Mouse (Mus musculus) neural tube, embryonic 10.5 days (tissue): Measurements from ENCODE around the gene Rbfox1.

Experiments
- DNase-seq: peaks from one replicate; pipeline ENCODE4 v3.0.0-alpha.2; 2017; ENCODE audit warnings: low spot score; ENCODE audit errors: extremely low spot score

The Rbfox1 gene

GRCm38 (mm10) chr16:6348581-6349241, 463.6 kb downstream of the Rbfox1 start:
- DNase-seq: peak; percentile 61

- DNase-seq: no peak
These were observed 464.2 kb downstream of the Rbfox1 start for GRCm38 (mm10) chr16:6349381-6349780.

- DNase-seq: no peak
These were observed 465.1 kb downstream of the Rbfox1 start for GRCm38 (mm10) chr16:6350256-6350655.

DNA sequence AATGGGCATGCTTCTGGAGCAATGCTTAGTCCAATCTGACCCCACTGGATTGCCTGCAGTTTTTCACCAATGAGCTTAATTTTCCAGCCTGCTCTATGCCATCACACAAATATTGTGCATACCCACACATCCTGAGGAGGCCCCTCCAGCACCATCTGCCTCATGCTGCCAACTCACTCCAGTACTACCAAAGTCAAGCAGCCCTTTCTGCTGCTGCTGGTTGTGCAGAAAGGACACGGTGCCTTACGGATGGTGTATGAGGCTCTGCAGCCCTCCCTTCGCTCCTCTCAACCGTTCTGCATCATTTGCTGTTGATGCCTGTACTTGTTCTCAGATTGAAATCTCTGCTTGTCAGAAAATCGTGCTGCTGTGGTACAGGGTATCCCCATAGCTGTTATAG, 468.0 kb downstream of the Rbfox1 start:
- DNase-seq: no peak

- no peak for DNase-seq
These were observed 471.8 kb downstream of the Rbfox1 start for GRCm38 (mm10) chr16:6356931-6357330.

DNA sequence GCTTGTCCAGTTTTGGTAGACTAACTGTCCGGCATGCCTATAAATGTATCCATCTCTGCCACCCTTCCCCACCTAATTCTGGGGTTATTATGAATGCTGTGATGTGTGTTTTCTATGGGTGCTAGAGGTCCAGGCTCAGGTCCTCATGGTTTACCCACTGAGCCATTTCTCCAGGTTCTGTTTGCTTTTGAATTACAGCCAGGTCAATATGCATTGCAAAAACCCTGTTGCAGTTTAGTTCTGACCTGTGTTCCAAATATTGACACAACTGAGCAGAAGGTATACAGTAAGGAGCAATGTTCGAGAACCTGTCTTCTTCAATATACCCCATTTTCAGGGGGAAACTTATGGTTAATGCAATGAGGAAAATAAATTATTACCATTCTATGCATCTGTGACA, 480.6 kb downstream of the Rbfox1 start:
- DNase-seq: no peak

DNA sequence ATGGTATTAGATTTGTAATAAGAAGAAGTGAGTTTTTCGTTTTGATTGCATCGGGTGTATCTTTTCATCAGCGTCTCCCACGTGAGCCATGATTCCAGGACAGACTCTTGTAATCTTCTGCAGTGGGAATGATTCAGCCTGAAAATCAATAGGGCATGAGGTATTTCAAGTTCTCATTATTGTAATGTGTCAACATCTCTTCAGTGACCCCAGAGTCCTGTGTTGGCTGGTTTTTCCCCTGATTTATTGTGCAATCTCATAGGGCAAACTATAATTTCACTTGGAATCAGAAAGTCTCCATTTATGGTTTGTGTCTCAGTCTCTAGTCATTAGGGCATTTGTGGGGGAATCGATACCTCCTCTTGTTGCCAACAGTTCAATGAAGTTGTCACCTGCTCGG, 481.5 kb downstream of the Rbfox1 start:
- DNase-seq: no peak

DNA sequence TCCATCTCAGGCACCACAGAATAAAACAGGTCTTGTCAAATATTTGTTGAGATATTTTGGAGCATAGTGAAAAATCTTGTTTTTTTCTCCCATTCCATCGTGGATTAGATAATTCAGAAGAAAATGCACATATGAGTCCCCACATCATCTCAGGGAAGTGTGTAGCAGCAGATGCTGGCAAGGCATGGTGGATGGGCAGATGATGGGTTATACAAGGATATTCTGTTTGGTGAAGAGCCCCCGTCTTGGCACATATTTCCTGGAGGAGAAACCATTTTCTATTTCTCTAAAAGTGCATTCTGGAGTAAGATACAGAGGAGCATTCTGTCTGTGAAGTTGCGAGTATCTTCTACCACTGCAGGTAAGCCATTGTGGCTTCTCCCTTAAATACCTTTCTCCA, 495.8 kb downstream of the Rbfox1 start:
- no peak for DNase-seq

GRCm38 (mm10) chr16:6381572-6381971, 496.4 kb downstream of the Rbfox1 start:
- no peak for DNase-seq

GRCm38 (mm10) chr16:6382712-6383111, 497.6 kb downstream of the Rbfox1 start:
- DNase-seq: no peak

GRCm38 (mm10) chr16:6390278-6390930, 505.2 kb downstream of the Rbfox1 start:
- DNase-seq: no peak

DNA sequence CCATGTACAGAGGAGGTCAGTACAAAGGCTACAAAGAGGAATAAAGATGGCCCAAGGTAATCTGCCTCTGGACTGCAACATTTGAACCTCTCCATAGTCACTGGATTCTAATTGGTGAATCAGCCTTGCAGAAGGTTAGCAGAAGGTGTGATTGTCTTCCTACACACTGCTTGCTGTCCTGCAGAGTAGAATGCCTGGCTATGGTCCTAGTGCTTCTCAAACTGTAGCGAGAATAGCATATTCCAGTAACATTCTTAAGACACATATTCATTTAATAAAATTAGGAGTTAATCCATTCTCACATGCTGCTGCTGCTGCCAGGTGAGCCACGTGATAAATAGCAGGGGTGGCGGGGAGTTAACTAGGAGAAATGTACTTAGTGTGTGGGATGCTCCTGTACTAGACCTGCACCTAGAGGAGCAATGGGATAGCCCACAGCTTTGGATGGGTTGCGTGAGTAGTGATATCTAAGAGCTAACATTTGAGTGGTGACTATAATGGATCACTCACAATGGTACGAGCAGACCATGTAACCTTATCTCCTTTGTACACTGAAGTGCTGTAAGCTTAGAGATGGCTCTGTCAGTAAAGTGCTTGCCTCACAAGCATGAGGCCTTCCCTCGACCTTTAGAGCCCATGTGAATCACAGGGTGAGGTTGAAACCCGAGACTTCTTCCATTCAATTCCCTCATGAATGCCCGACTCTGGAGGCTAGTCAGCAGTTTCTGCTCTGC, 511.7 kb downstream of the Rbfox1 start:
- DNase-seq: no peak

DNA sequence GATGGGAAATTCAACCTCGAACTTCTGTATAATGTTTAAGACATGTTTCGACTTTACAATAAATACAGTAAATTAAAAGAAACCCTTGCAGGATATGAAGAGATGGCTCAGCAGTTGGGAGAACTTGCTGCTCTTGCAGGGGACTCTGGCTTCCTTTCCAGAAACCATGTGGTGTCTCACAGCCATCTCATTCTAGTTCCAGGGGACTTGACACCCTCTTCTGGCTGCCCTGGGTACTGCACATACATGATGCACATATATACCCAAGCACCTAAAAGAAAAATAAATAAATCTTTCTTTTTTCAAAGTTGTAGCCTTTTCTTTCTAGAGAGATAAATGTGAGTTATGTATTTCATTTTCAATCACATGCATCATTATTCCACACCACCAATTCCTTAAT, 512.5 kb downstream of the Rbfox1 start:
- DNase-seq: no peak

DNA sequence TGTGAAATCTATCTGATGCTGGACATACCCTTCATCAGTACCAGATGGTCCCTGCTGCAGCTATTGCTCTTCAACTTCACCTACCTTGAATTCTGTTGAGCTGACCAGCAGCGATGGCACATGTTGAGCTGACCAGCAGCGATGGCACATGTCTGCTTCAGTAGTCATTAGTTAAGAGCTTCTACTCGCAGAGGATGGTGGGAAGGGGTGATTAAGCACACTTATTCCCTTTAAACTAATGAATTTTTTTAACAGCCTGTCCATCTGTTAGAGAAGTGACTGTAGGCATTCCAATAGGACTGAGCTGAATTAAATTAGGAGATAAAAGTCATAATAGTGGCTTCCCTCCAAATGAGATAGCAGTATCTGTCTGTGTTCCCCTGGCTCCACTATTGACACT, 517.7 kb downstream of the Rbfox1 start:
- DNase-seq: no peak

- DNase-seq: no peak
These were observed 529.7 kb downstream of the Rbfox1 start for GRCm38 (mm10) chr16:6414846-6415245.

GRCm38 (mm10) chr16:6421623-6422145, 536.5 kb downstream of the Rbfox1 start:
- DNase-seq: no peak

GRCm38 (mm10) chr16:6423878-6424409, 538.8 kb downstream of the Rbfox1 start:
- DNase-seq: no peak

DNA sequence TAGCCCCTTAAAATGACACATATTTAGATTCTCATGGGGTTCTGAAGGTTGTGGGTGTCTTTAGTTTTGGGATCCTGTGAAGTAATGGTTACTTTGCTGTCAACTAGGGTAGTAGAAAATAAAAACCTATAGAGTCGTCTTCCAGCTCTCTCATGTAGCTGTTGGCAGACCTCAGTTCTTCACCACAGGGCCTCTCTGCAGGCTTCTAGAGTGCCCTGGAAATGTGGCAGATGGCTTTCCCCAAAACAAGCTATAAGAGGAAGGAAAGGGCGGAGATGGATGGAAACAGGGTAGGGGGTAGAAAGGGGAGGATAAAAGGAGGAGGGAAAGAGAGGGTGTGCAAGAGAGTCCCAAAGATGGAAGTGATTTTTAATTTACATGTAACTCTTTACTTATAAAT, 539.6 kb downstream of the Rbfox1 start:
- DNase-seq: no peak

DNA sequence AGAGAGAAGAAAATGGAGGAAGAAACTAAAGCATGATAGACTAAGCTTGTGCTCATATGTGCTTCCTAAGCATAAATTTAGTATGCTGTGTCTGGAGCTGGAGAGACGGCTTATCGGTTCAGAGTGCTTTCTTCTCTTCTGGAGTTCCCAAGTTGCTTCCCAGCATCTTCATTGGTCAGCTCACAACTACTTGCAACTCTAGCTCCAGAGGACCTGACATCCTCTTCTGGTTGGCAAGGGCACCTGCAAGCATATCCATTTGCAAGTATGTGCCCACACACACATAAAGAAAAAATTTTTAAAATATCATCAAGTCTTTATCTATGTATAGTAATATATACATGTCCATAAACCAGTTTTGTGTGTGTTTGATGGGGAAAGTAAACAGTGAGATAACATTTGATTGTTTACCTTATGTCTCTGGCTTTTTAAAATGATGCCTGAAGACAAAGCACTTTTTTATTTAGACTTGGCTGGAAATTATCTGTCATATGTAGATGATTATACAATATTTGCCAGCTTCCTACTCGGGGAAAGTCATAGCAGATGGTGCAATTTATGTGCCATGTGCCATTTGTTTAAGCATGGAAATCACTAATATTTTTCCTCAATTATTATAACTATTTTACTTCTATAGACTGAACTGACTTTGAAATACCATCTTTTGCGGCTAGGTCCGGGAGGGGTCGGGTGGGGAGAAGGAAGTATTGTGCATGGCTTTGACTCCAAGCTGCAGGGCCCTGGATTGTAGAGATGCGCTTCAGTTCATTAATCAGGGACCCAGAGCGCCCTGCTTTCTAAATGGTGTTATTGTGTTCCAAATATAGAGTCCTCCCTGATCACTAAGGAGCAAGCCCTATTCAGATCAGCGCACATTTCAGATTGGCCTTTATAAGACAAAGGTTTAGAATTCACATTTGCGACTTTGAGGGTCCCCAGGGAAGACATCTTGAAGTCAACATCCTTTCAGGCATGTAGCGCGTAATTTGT, 542.4 kb downstream of the Rbfox1 start:
- no peak for DNase-seq

DNA sequence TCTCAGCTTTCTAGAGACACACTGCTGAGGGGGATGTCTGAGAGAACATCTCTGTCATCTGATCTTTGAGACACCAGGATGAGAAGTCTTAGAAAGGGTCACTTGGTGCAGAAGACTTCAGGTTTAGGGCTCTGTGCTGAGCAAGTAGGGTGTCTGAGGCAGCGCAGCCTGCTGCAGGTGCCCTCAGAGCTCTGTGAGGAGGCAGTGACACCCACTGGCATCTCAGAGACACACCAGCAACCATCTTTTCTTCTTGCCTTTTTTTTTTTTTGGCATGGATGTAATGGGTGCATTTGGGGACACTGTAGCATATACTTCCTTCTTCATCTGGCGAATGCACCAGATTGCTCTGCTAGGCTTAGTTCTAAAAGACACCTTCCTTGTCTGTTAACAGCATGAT, 545.8 kb downstream of the Rbfox1 start:
- DNase-seq: no peak

DNA sequence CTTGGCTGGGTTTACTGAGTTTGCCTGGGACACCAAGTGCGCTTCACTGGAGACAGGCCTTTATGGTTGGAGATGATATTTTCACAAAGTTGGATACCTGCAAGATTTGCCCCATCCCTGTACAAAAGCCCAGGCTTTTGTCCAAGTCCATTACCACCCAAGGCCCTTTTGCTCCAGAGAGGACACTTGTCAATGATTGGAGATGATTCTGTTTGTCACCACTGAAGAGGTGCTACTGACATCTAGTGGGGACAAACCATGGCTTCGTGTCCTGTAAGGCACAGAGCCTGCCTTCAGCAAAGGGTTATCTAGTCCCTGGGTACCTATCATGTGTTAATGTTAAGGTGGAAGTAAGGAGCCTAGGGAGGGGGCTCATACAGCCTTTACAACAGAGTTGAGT, 551.3 kb downstream of the Rbfox1 start:
- no peak for DNase-seq
